Mouse (Mus musculus) hindbrain, embryonic 10.5 days (tissue): Measurements from ENCODE around the gene Iqch. TPM values are rescaled to one million over a fixed set of nuclear protein-coding genes. Genes with fewer than 3 reads are reported as not detected.
"Not testable (repeated sequence)": the region's sequence is repeated elsewhere in the genome, so short reads cannot be mapped to it uniquely, and the experiment has no call there.

Source experiments
- DNase-seq: peaks from one replicate; pipeline ENCODE4 v3.0.0-alpha.2; 2017; ENCODE audit warnings: low spot score
- H3K27ac ChIP-seq: fragments of 300-500 bp; sonication (generic); 2 replicates; pipeline ENCODE4 v1.5.1; 2016; ENCODE audit warnings: mild to moderate bottlenecking, moderate library complexity
- H3K27me3 ChIP-seq: fragments of 300-500 bp; sonication (generic); 2 replicates; pipeline ENCODE4 v1.6.1; 2016; ENCODE audit warnings: mild to moderate bottlenecking; ENCODE audit not compliant: poor library complexity, insufficient read depth, severe bottlenecking
- H3K36me3 ChIP-seq: fragments of 300-500 bp; sonication (generic); 2 replicates; pipeline ENCODE4 v1.6.1; 2016; ENCODE audit warnings: mild to moderate bottlenecking, moderate library complexity
- H3K4me1 ChIP-seq: fragments of 300-500 bp; sonication (generic); replicated peaks from 2 replicates; pipeline ENCODE4 v1.6.1; 2016; ENCODE audit warnings: mild to moderate bottlenecking
- H3K4me3 ChIP-seq: fragments of 300-500 bp; sonication (generic); 2 replicates; pipeline ENCODE4 v1.5.1; 2016; ENCODE audit warnings: mild to moderate bottlenecking, moderate library complexity
- H3K9me3 ChIP-seq: fragments of 300-500 bp; sonication (generic); 2 replicates; pipeline ENCODE4 v1.6.1; 2016; ENCODE audit warnings: mild to moderate bottlenecking, moderate library complexity
- WGBS: fragments of 180-500 bp; shearing (Covaris S2); methylation state at CpG from one replicate; pipeline ENCODE4 v1.1.7; 2016; 5-methylcytosine and 5-hydroxymethylcytosine counted together
- polyA plus RNA-seq: library from polyadenylated mRNA; unstranded; fragments of >200 nt; fragmentation: Nextera tagmentation; extraction: Ambion mirVana; gene quantifications from 2 replicates; pipeline ENCODE4 v1.2.1, GENCODE M21; 2016

The Iqch gene
- polyA plus RNA-seq, 1 experiment from 2014 or later: 0.13 TPM

- no peak for DNase-seq
- WGBS: 83% methylated on average over 7 of the region's 7 CpGs
- H3K27me3 ChIP-seq: no peaks in the 10 kb centered on the region
- H3K4me3 ChIP-seq: no peak overlapping the region
- no peak overlapping the region for H3K27ac ChIP-seq
- peaks cover 22% of the 10 kb centered on the region for H3K4me1 ChIP-seq
- no peaks in the 10 kb centered on the region for H3K9me3 ChIP-seq
- no peaks in the 10 kb centered on the region for H3K36me3 ChIP-seq
These were observed 29.4 kb downstream of the Iqch start for GRCm38 (mm10) chr9:63572874-63573273.

- Histone ChIP-seq H3K36me3 (no peaks in the 10 kb centered on the region), H3K9me3 (no peaks in the 10 kb centered on the region), H3K27me3 (no peaks in the 10 kb centered on the region), H3K27ac (no peak overlapping the region), H3K4me1 (peaks cover 26% of the 10 kb centered on the region), H3K4me3 (no peak overlapping the region)
- no peak for DNase-seq
- 49% methylated on average over 6 of the region's 6 CpGs for WGBS
These were observed 30.4 kb downstream of the Iqch start for GRCm38 (mm10) chr9:63571895-63572294.

- no peaks in the 10 kb centered on the region for H3K27me3 ChIP-seq
- H3K36me3 ChIP-seq: no peaks in the 10 kb centered on the region
- H3K4me3 ChIP-seq: no peak overlapping the region
- peaks cover 26% of the 10 kb centered on the region for H3K4me1 ChIP-seq
- no peaks in the 10 kb centered on the region for H3K9me3 ChIP-seq
- no peak overlapping the region for H3K27ac ChIP-seq
- DNase-seq: peak; percentile 23
- 37% methylated on average over 8 of the region's 8 CpGs for WGBS
These were observed 33.5 kb downstream of the Iqch start for GRCm38 (mm10) chr9:63568808-63569207.

- Histone ChIP-seq H3K27ac (0 out of 2 replicates have a peak overlapping the region, but pooled peaks have one; percentile 19), H3K4me3 (no peak overlapping the region), H3K9me3 (no peaks in the 10 kb centered on the region), H3K36me3 (no peaks in the 10 kb centered on the region), H3K27me3 (no peaks in the 10 kb centered on the region), H3K4me1 (peaks cover 26% of the 10 kb centered on the region)
- DNase-seq: no peak
- 81% methylated on average over 6 of the region's 6 CpGs for WGBS
These were observed 34.0 kb downstream of the Iqch start for GRCm38 (mm10) chr9:63568314-63568713.

- H3K4me3 ChIP-seq: no peak overlapping the region
- no peaks in the 10 kb centered on the region for H3K9me3 ChIP-seq
- no peaks in the 10 kb centered on the region for H3K36me3 ChIP-seq
- WGBS: 92% methylated on average over 2 of the region's 2 CpGs
- peaks cover 20% of the 10 kb centered on the region for H3K4me1 ChIP-seq
- no peak for DNase-seq
- no peaks in the 10 kb centered on the region for H3K27me3 ChIP-seq
- no peak overlapping the region for H3K27ac ChIP-seq
These were observed 38.9 kb downstream of the Iqch start for GRCm38 (mm10) chr9:63563436-63563835.

GRCm38 (mm10) chr9:63561931-63562330, 40.4 kb downstream of the Iqch start:
- Histone ChIP-seq H3K9me3 (no peaks in the 10 kb centered on the region), H3K36me3 (no peaks in the 10 kb centered on the region), H3K4me1 (peaks cover 10% of the 10 kb centered on the region; the same call in 1 of the 2 replicates), H3K27me3 (no peaks in the 10 kb centered on the region), H3K27ac (no peak overlapping the region), H3K4me3 (no peak overlapping the region)
- WGBS: 74% methylated on average over 8 of the region's 8 CpGs
- DNase-seq: no peak

- no peak for DNase-seq
- no peak overlapping the region for H3K27ac ChIP-seq
These were observed 45.4 kb downstream of the Iqch start for GRCm38 (mm10) chr9:63556933-63557332.

GRCm38 (mm10) chr9:63556316-63556715, 46.0 kb downstream of the Iqch start:
- Histone ChIP-seq H3K4me1 (peaks cover 5% of the 10 kb centered on the region; the same call in 1 of the 2 replicates), H3K27me3 (no peaks in the 10 kb centered on the region), H3K4me3 (no peak overlapping the region), H3K36me3 (no peaks in the 10 kb centered on the region), H3K9me3 (no peaks in the 10 kb centered on the region), H3K27ac (no peak overlapping the region)
- 86% methylated on average over 1 of the region's 1 CpGs for WGBS
- no peak for DNase-seq

More at GRCm38 (mm10) chr9:63556933-63557332, 45.4 kb downstream of the Iqch start:
- Histone ChIP-seq H3K9me3 (no peaks in the 10 kb centered on the region), H3K4me1 (peaks cover 8% of the 10 kb centered on the region), H3K4me3 (no peak overlapping the region), H3K36me3 (no peaks in the 10 kb centered on the region), H3K27me3 (no peaks in the 10 kb centered on the region)
- 86% methylated on average over 8 of the region's 8 CpGs for WGBS

- Histone ChIP-seq H3K27ac (no peak overlapping the region), H3K4me1 (peaks cover 5% of the 10 kb centered on the region; the same call in 1 of the 2 replicates), H3K9me3 (no peaks in the 10 kb centered on the region), H3K27me3 (no peaks in the 10 kb centered on the region), H3K36me3 (no peaks in the 10 kb centered on the region), H3K4me3 (no peak overlapping the region)
- WGBS: 51% methylated on average over 3 of the region's 3 CpGs
- no peak for DNase-seq
These were observed 46.8 kb downstream of the Iqch start for GRCm38 (mm10) chr9:63555460-63555990.

- Histone ChIP-seq H3K9me3 (no peaks in the 10 kb centered on the region), H3K27me3 (peaks cover 9% of the 10 kb centered on the region), H3K36me3 (no peaks in the 10 kb centered on the region), H3K4me1 (peaks cover 5% of the 10 kb centered on the region; the same call in 1 of the 2 replicates), H3K4me3 (no peak overlapping the region), H3K27ac (no peak overlapping the region)
- 81% methylated on average over 3 of the region's 3 CpGs for WGBS
- DNase-seq: no peak
These were observed 48.7 kb downstream of the Iqch start for GRCm38 (mm10) chr9:63553628-63554027.

GRCm38 (mm10) chr9:63550701-63551100, 51.6 kb downstream of the Iqch start:
- not testable (repeated sequence) for H3K4me3 ChIP-seq, H3K27ac ChIP-seq, H3K27me3 ChIP-seq, H3K9me3 ChIP-seq, H3K4me1 ChIP-seq, H3K36me3 ChIP-seq, DNase-seq
- 89% methylated on average over 6 of the region's 6 CpGs for WGBS

- no peaks in the 10 kb centered on the region for H3K9me3 ChIP-seq
- H3K4me3 ChIP-seq: no peak overlapping the region
- H3K27ac ChIP-seq: no peak overlapping the region
- 92% methylated on average over 5 of the region's 5 CpGs for WGBS
- peaks cover 9% of the 10 kb centered on the region for H3K27me3 ChIP-seq
- DNase-seq: no peak
- H3K36me3 ChIP-seq: no peaks in the 10 kb centered on the region
- no peaks in the 10 kb centered on the region for H3K4me1 ChIP-seq
These were observed 53.3 kb downstream of the Iqch start for GRCm38 (mm10) chr9:63548966-63549365.

GRCm38 (mm10) chr9:63541926-63542325, 60.4 kb downstream of the Iqch start:
- no peak for DNase-seq
- H3K36me3 ChIP-seq: no peaks in the 10 kb centered on the region
- WGBS: 54% methylated on average over 7 of the region's 7 CpGs

GRCm38 (mm10) chr9:63541301-63541700, 61.0 kb downstream of the Iqch start:
- no peak overlapping the region for H3K4me3 ChIP-seq
- H3K36me3 ChIP-seq: no peaks in the 10 kb centered on the region
- no peaks in the 10 kb centered on the region for H3K4me1 ChIP-seq
- H3K27ac ChIP-seq: no peak overlapping the region
- no peak for DNase-seq
- 80% methylated on average over 7 of the region's 7 CpGs for WGBS
- H3K27me3 ChIP-seq: peaks cover 6% of the 10 kb centered on the region; the same call in 1 of the 2 replicates
- H3K9me3 ChIP-seq: no peaks in the 10 kb centered on the region; the same call in 1 of the 2 replicates

More at GRCm38 (mm10) chr9:63541926-63542325, 60.4 kb downstream of the Iqch start:
- H3K27me3 ChIP-seq: peaks cover 6% of the 10 kb centered on the region; the same call in 1 of the 2 replicates
- H3K9me3 ChIP-seq: no peaks in the 10 kb centered on the region; the same call in 1 of the 2 replicates
- H3K4me1 ChIP-seq: no peaks in the 10 kb centered on the region
- no peak overlapping the region for H3K27ac ChIP-seq
- no peak overlapping the region for H3K4me3 ChIP-seq
